Mouse (Mus musculus) thymus, adult 2 months (tissue): ENCODE data around the gene Tha1. TPM values are rescaled to one million over a fixed set of nuclear protein-coding genes. Genes with fewer than 3 reads are reported as not detected.
"Not testable (repeated sequence)": the region's sequence is repeated elsewhere in the genome, so short reads cannot be mapped to it uniquely, and the experiment has no call there.

ENCODE experiments used
- DNase-seq: peaks from one replicate; pipeline ENCODE4 v3.0.0; 2021
- H3K27ac ChIP-seq: fragments of 200-500 bp; 2 replicates; pipeline ENCODE4 v1.5.1; 2012; ENCODE audit warnings: low read length, control low read depth; ENCODE audit not compliant: control insufficient read depth, insufficient read depth
- H3K27me3 ChIP-seq: fragments of 200-500 bp; 2 replicates; pipeline ENCODE4 v1.6.1; 2012; ENCODE audit warnings: mild to moderate bottlenecking, low read length, moderate library complexity, mixed read lengths; ENCODE audit not compliant: control insufficient read depth, insufficient read depth
- H3K36me3 ChIP-seq: fragments of 200-500 bp; 2 replicates; pipeline ENCODE4 v1.6.1; 2012; ENCODE audit warnings: mild to moderate bottlenecking, low read length, moderate library complexity; ENCODE audit not compliant: control insufficient read depth, insufficient read depth
- H3K4me1 ChIP-seq: fragments of 200-500 bp; replicated peaks from 2 replicates; pipeline ENCODE4 v1.6.1; 2012; ENCODE audit warnings: low read length; ENCODE audit not compliant: control insufficient read depth, insufficient read depth
- H3K4me3 ChIP-seq: fragments of 200-500 bp; 2 replicates; pipeline ENCODE4 v1.5.1; 2012; ENCODE audit warnings: mild to moderate bottlenecking, low read length, control low read depth, moderate library complexity; ENCODE audit not compliant: control insufficient read depth, insufficient read depth
- CTCF ChIP-seq: fragments of 200-500 bp; IDR thresholded peaks from 2 replicates; pipeline ENCODE4 v1.5.1; 2012; ENCODE audit warnings: mild to moderate bottlenecking, control low read depth, low read length, moderate library complexity, borderline replicate concordance; ENCODE audit not compliant: control insufficient read depth, poor library complexity, insufficient read depth; ENCODE audit errors: extremely low read depth
- POLR2A ChIP-seq: fragments of 200-500 bp; IDR thresholded peaks from 2 replicates; pipeline ENCODE4 v1.6.1; 2012; ENCODE audit warnings: mild to moderate bottlenecking, low read length, control low read depth, moderate library complexity; ENCODE audit not compliant: control insufficient read depth, poor library complexity, insufficient read depth; ENCODE audit errors: extremely low read depth
- WGBS: fragments of 180-500 bp; shearing (Covaris S2); methylation state at CpG from one replicate; pipeline ENCODE4 v1.1.7; 2018; 5-methylcytosine and 5-hydroxymethylcytosine counted together
- polyA plus RNA-seq: library from polyadenylated mRNA; depleted of rRNA; stranded (reverse); fragments of >200 nt; gene quantifications from 2 replicates; pipeline ENCODE4 v1.2.3, GENCODE M21; 2012

Gene Tha1
- polyA plus RNA-seq, 1 experiment, result 16.9 TPM

DNA sequence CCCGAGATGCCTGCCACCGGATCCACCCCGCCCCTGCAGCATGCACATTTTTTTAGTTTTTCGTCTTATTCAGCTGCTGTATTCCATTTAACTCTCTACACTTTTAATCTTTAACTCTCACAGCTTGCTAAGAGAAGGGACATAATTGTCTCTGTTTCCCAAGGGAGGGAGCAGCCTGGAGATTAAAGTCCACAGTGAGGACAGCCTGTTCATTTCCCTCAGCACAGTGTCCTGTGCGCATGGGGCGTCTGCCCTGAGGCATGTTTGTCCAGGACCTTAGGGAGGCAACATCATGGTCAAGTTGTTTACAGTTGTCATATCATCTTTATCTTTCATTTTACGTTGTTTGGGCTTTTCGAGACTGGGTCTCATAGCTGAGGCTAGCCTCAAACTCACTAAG lies 39.2 kb downstream of the Tha1 start:
- no peak overlapping the region for H3K27ac ChIP-seq
- H3K4me3 ChIP-seq, result no peak overlapping the region
- WGBS, result 96% methylated on average over 8 of the region's 8 CpGs
- DNase-seq, result no peak
- H3K4me1 ChIP-seq, result peaks cover 14% of the 10 kb centered on the region
- no peaks in the 10 kb centered on the region for H3K36me3 ChIP-seq
- TF ChIP-seq POLR2A (no peak), CTCF (no peak)
- no peaks in the 10 kb centered on the region for H3K27me3 ChIP-seq

DNA sequence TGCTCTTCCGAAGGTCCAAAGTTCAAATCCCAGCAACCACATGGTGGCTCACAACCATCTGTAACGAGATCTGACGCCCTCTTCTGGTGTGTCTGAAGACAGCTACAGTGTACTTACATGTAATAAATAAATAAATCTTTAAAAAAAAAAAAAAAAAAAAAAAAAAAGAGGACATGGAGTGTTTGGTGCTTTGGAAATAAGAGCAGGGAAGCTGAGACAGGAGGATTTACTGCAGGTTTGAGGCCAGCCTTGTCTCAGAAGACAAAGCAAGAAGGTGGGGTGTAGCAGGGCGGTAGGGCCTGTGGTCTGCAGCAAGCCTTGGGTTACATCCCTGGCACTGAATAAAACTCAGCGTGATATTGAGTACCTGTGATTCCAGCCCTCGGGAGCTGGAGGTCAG lies 39.8 kb downstream of the Tha1 start:
- not testable (repeated sequence) for H3K27me3 ChIP-seq, H3K4me3 ChIP-seq, H3K27ac ChIP-seq, DNase-seq, H3K36me3 ChIP-seq
- WGBS, result 92% methylated on average over 5 of the region's 6 CpGs
- H3K4me1 ChIP-seq, result peaks cover 19% of the 10 kb centered on the region

DNA sequence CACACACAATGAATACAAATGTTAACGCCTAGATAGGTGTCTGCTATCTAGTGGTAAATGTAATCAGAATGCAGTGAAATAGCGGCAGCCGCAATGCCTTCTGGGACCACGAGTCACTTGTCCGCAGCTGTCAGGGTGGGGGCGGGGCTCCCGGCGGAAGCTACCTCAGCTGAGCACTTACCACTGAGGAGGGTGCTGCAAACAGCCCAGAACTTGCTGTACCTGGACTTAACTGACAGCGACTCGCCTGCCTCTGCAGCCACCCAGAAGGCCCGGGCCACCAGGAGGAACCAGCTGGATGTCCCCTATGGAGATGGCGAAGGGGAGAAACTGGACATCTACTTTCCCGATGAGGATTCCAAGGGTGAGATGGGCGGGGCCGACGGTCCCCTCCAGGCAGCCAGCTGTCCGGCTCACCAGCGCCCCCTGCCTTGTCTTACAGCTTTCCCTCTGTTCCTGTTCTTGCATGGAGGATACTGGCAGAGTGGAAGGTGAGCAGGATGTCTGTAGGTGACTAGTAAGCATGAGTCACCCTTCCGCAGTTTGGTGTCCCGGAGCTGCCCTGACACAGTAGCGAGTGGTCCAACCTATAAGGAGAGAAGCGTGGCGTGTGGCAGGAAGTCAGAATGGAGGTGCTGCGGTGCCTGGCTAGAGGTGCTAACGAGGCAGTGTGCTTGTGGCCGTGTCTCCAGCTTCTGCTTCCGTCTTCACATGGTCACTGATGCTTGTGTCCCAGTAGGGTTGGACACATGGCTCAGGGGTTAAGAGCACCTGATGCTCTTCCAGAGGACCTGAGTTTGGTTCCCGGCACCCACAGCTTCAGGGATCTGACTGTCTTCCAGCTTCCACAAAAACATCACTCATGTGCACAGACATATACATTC lies 41.0 kb downstream of the Tha1 start:
- H3K4me3 ChIP-seq, result peak overlapping the region; percentile 79
- no peaks in the 10 kb centered on the region for H3K27me3 ChIP-seq
- TF ChIP-seq POLR2A, result peak; percentile 54; the same call in 1 of the 2 replicates
- TF ChIP-seq CTCF, result peak; percentile 97
- peak; percentile 95 for DNase-seq
- H3K27ac ChIP-seq, result peak overlapping the region; percentile 84
- WGBS, result 6% methylated on average over 28 of the region's 28 CpGs
- no peaks in the 10 kb centered on the region for H3K36me3 ChIP-seq
- H3K4me1 ChIP-seq, result peaks cover 31% of the 10 kb centered on the region

DNA sequence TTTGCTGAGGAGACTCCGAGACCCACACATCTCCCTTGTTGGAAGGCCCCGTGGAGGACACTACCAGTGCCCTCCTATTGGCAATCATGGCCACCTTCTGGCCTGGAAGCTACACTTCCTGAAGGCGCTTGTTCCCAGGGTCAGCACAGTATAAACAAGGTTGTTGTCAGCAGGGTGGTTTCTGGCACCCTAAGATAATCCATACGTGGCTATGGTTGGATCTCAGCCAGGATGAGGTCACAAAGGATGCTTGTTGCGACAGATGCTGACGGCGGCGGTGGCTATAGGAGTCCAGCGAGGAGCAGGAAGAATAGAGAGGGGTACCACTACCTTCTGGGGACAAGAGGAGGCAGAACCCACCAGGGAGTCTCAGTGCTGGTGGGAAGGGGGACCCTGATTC lies 42.9 kb downstream of the Tha1 start:
- TF ChIP-seq CTCF (no peak), POLR2A (no peak)
- Histone ChIP-seq H3K27me3 (no peaks in the 10 kb centered on the region), H3K27ac (no peak overlapping the region), H3K36me3 (no peaks in the 10 kb centered on the region), H3K4me1 (peaks cover 50% of the 10 kb centered on the region), H3K4me3 (no peak overlapping the region)
- 92% methylated on average over 9 of the region's 9 CpGs for WGBS
- no peak for DNase-seq

DNA sequence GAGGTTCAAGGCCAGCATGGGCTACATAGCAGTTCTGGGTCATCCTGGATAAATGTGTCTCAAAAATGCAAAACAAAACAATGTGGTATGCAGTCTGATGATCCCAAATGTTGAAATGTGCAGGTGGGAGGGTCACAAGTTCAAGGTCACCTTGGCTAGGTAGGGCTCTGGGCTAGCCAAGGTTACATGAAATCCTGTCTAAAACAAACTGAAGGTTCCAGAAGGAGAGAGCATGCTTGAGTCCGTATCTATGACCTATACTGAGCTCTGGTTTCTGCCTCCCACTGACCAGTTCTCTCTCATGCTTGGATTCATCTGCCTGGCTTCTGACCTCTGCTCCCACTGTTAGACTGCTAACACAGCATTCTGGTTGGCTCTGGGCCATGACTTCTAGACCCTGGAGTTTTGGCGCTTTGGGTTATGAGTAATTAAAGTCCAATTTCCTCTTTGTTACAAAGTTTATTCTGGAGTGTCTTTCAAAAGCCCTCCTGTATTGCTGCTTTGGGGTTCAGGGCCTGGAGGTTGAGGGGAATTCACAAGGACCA lies 43.5 kb downstream of the Tha1 start:
- TF ChIP-seq CTCF (no peak), POLR2A (no peak)
- Histone ChIP-seq H3K27ac (no peak overlapping the region), H3K4me1 (peaks cover 56% of the 10 kb centered on the region), H3K4me3 (no peak overlapping the region), H3K36me3 (no peaks in the 10 kb centered on the region), H3K27me3 (no peaks in the 10 kb centered on the region)
- DNase-seq, result no peak
- 89% methylated on average over 2 of the region's 2 CpGs for WGBS

DNA sequence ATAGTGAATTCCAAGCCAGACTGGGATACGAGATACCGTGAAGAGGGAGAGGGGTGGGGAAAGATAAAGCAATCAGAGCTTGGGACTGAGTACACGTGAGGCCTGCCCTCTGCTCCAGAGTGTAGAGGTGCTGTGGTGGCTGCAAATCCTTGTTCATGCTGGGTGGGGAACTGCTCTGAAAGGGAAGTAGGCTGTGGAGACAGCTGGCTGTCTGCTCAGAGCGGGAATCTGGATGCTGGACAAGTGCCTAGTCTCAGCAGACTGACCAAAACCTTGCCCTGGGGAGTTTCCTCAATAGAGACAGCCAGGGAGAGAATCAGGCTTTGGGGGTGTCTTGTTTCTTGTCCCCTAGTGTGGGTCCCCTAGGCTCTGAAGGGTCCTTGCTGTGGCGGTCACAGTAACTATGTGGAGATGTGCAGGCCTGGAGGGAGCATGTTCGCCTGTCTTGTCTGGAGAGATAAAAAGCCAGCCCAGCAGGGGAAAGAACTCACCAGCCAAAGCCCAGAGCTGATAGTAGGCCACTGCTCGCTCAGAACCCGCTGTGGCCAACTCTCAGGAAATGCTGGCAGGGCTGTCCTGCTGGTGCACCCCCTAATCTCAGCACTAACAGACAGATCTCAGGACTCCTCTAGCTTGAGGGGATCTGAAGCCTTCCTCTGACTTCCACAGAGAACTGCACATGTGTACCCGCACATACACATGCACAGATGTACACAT lies 44.2 kb downstream of the Tha1 start:
- Histone ChIP-seq H3K4me1 (peaks cover 62% of the 10 kb centered on the region), H3K4me3 (no peak overlapping the region), H3K36me3 (no peaks in the 10 kb centered on the region), H3K27ac (peak overlapping the region; percentile 90), H3K27me3 (no peaks in the 10 kb centered on the region)
- 80% methylated on average over 9 of the region's 9 CpGs for whole genome bisulfite sequencing
- TF ChIP-seq CTCF (no peak), POLR2A (no peak)
- no peak for DNase-seq
